Mouse (Mus musculus) myocyte (in vitro differentiated cells): ENCODE measurements around the gene Stard10.

Experiments used
- MAX ChIP-seq: IDR thresholded peaks from one replicate; pipeline ENCODE4 v1.6.1; 2011; ENCODE audit warnings: low read depth, mild to moderate bottlenecking, control low read depth
- POLR2A ChIP-seq: IDR thresholded peaks from one replicate; pipeline ENCODE4 v1.6.1; 2011; ENCODE audit warnings: low read depth, mild to moderate bottlenecking, control low read depth, moderate library complexity; ENCODE audit not compliant: insufficient read length
- REST ChIP-seq: IDR thresholded peaks from one replicate; pipeline ENCODE4 v1.6.1; 2011; ENCODE audit warnings: mild to moderate bottlenecking, control low read depth, moderate library complexity; ENCODE audit not compliant: insufficient read depth, insufficient read length
- USF1 ChIP-seq: IDR thresholded peaks from one replicate; pipeline ENCODE4 v1.6.1; 2011; ENCODE audit warnings: low read depth, mild to moderate bottlenecking, control low read depth, moderate library complexity

GRCm38 (mm10) chr7:101356868-101357267, 40.0 kb downstream of the Stard10 start:
- TF ChIP-seq USF1 = no peak
- TF ChIP-seq POLR2A = no peak
- TF ChIP-seq MAX = no peak
- no peak for TF ChIP-seq REST
